Mouse (Mus musculus) midbrain, embryonic 11.5 days (tissue): ENCODE results near the gene Iltifb. TPM values are rescaled to one million over a fixed set of nuclear protein-coding genes. Genes with fewer than 3 reads are reported as not detected.
"Not testable (repeated sequence)": the region's sequence is repeated elsewhere in the genome, so short reads cannot be mapped to it uniquely, and the experiment has no call there.

Experiments
- ATAC-seq: fragments of 200-750 bp; cut with Nextera tagmentation; 2 replicates; pipeline ENCODE4 v1.8.0; 2017; ENCODE audit warnings: moderate TSS enrichment, moderate library complexity; ENCODE audit not compliant: low FRiP score
- DNase-seq: peaks from one replicate; pipeline ENCODE4 v3.0.0; 2015; ENCODE audit warnings: low spot score; ENCODE audit errors: missing footprints
- H3K27ac ChIP-seq: fragments of 300-500 bp; sonication (generic); 2 replicates; pipeline ENCODE4 v1.5.1; 2014; ENCODE audit warnings: low read depth, low read length
- H3K27me3 ChIP-seq: fragments of 300-500 bp; sonication (generic); 2 replicates; pipeline ENCODE4 v1.6.1; 2014; ENCODE audit warnings: mild to moderate bottlenecking, low read length, moderate library complexity, mixed read lengths; ENCODE audit not compliant: control insufficient read depth, insufficient read depth
- H3K36me3 ChIP-seq: fragments of 300-500 bp; sonication (generic); 2 replicates; pipeline ENCODE4 v1.6.1; 2014; ENCODE audit warnings: mild to moderate bottlenecking, low read length, moderate library complexity, mixed read lengths; ENCODE audit not compliant: control insufficient read depth, insufficient read depth
- H3K4me1 ChIP-seq: fragments of 300-500 bp; sonication (generic); 2 replicates; pipeline ENCODE4 v1.6.1; 2014; ENCODE audit warnings: low read length; ENCODE audit not compliant: control insufficient read depth, insufficient read depth
- H3K4me2 ChIP-seq: fragments of 300-500 bp; sonication (generic); 2 replicates; pipeline ENCODE4 v1.6.1; 2014; ENCODE audit warnings: mild to moderate bottlenecking, moderate library complexity
- H3K4me3 ChIP-seq: fragments of 300-500 bp; sonication (generic); 2 replicates; pipeline ENCODE4 v1.5.1; 2014; ENCODE audit warnings: low read depth, low read length
- H3K9ac ChIP-seq: fragments of 300-500 bp; sonication (generic); 2 replicates; pipeline ENCODE4 v1.6.1; 2014; ENCODE audit warnings: low read length
- H3K9me3 ChIP-seq: fragments of 300-500 bp; sonication (generic); 2 replicates; pipeline ENCODE4 v1.6.1; 2016; ENCODE audit warnings: low read length; ENCODE audit not compliant: control insufficient read depth
- WGBS: fragments of 180-500 bp; shearing (Covaris S2); extraction: QIAGEN DNeasy Blood & Tissue Kit; methylation state at CpG from one replicate; pipeline ENCODE4 v1.1.7; 2014; 5-methylcytosine and 5-hydroxymethylcytosine counted together
- polyA plus RNA-seq: library from polyadenylated mRNA; unstranded; fragments of >200 nt; fragmentation: Nextera tagmentation; extraction: Ambion mirVana; gene quantifications from 2 replicates; pipeline ENCODE4 v1.2.1, GENCODE M21; 2014

Gene Iltifb
- polyA plus RNA-seq, result not detected in 2 replicates

GRCm38 (mm10) chr10:118294938-118295337 is at the start of gene Iltifb:
Gene Iltifb, minus strand, starts transcription at chr10:118295038.
- DNase-seq, result no peak
- Histone ChIP-seq H3K36me3 (no peaks in the 10 kb centered on the region), H3K27ac (no peak within 1 kb of the TSS), H3K4me2 (no peak within 1 kb of the TSS), H3K27me3 (no peaks in the 10 kb centered on the region), H3K4me3 (no peak within 1 kb of the TSS), H3K9me3 (no peaks in the 10 kb centered on the region), H3K4me1 (no peaks in the 10 kb centered on the region), H3K9ac (no peak within 1 kb of the TSS)
- WGBS, result 95% methylated on average over 6 of the region's 6 CpGs
- no peak for ATAC-seq

GRCm38 (mm10) chr10:118343155-118343554 is 48.3 kb upstream of the Iltifb start, which contains the start of gene Gm9046:
Gene Gm9046, minus strand, starts transcription at chr10:118343255.
- not testable (repeated sequence) for ATAC-seq, DNase-seq, H3K9ac ChIP-seq, H3K27ac ChIP-seq, H3K4me1 ChIP-seq, H3K27me3 ChIP-seq, H3K36me3 ChIP-seq, H3K9me3 ChIP-seq, H3K4me2 ChIP-seq, H3K4me3 ChIP-seq
- no CpG with 5 or more reads among the region's 14 CpGs for WGBS

DNA sequence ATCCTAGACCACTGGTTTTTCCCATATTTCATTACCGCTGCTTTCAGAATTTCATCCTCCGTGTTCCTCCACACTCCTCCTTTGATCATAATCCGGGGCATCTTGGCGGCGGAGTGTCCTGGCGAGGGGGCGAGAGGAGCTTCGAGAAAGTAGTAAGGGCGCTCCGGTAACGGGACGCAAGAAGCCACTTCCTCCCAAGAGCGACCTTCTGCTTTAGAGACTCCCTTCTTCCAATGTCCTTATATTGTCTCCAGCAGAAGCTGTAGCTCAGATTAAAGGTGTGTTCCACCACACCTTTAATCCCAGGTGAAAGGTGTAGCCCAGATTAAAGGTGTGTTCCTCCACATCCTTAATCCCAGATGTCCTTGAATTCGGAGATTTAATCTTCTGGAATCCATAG is 42.9 kb upstream of the Iltifb start, which contains the start of gene Gm9045:
Gm9045 (minus strand) TSS at position 101 of the 400 bp plus-strand sequence.
- H3K4me1 ChIP-seq, H3K4me2 ChIP-seq, DNase-seq, H3K36me3 ChIP-seq, ATAC-seq, H3K27me3 ChIP-seq, H3K27ac ChIP-seq, H3K4me3 ChIP-seq, H3K9ac ChIP-seq, H3K9me3 ChIP-seq: not testable (repeated sequence)
- no CpG with 5 or more reads among the region's 14 CpGs for WGBS

GRCm38 (mm10) chr10:118332308-118332707 is 37.5 kb upstream of the Iltifb start, which contains the start of gene Gm9044:
Gene Gm9044, minus strand, starts transcription at chr10:118332408.
- not testable (repeated sequence) for H3K27ac ChIP-seq, ATAC-seq, H3K9ac ChIP-seq, H3K4me2 ChIP-seq, H3K4me1 ChIP-seq, H3K4me3 ChIP-seq, H3K9me3 ChIP-seq, H3K27me3 ChIP-seq, H3K36me3 ChIP-seq, DNase-seq
- no CpG with 5 or more reads among the region's 14 CpGs for WGBS

DNA sequence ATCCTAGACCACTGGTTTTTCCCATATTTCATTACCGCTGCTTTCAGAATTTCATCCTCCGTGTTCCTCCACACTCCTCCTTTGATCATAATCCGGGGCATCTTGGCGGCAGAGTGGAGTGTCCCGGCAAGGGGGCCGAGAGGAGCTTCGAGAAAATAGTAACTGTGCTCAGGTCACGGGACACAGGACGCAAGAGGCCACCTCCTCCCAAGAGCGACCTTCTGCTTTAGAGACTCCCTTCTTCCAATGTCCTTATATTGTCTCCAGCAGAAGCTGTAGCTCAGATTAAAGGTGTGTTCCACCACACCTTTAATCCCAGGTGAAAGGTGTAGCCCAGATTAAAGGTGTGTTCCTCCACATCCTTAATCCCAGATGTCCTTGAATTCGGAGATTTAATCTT is 32.0 kb upstream of the Iltifb start, which contains the start of gene Gm9040:
Gm9040 (minus strand) TSS at position 101 of the 400 bp plus-strand sequence.
- H3K4me2 ChIP-seq, H3K4me1 ChIP-seq, ATAC-seq, DNase-seq, H3K9ac ChIP-seq, H3K4me3 ChIP-seq, H3K27ac ChIP-seq, H3K9me3 ChIP-seq, H3K36me3 ChIP-seq, H3K27me3 ChIP-seq: not testable (repeated sequence)
- WGBS, result no CpG with 5 or more reads among the region's 11 CpGs

DNA sequence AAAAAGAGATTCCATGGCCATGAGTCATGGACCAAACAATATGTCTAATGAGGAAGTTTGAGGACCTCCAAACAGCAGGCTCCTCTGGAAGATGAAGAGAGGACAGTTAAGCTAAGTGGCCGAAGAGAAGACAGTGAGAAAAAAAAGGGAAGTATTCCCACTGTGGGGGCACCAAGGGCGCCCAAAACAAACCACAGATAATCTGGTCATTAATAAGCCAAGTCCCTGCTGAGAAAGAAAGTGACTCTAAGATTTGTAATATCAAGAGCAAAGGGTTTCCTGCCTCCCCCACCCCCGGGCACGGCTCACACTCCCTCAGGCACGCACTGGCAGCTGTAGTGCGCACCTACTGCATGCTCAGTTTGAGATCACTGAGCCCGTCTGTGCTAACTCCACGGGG is 24.2 kb upstream of the Iltifb start:
- H3K36me3 ChIP-seq, result no peaks in the 10 kb centered on the region
- WGBS, result 89% methylated on average over 8 of the region's 8 CpGs
- no peaks in the 10 kb centered on the region for H3K4me1 ChIP-seq
- DNase-seq (no peak), ATAC-seq (no peak)
- H3K9me3 ChIP-seq, result no peaks in the 10 kb centered on the region
- H3K4me3 ChIP-seq, result no peak overlapping the region
- no peak overlapping the region for H3K9ac ChIP-seq
- no peak overlapping the region for H3K27ac ChIP-seq
- no peaks in the 10 kb centered on the region for H3K27me3 ChIP-seq
- no peak overlapping the region for H3K4me2 ChIP-seq

GRCm38 (mm10) chr10:118302133-118302532 is 7.3 kb upstream of the Iltifb start:
- H3K9ac ChIP-seq, H3K9me3 ChIP-seq, H3K27ac ChIP-seq, H3K4me3 ChIP-seq, H3K36me3 ChIP-seq, DNase-seq, ATAC-seq, H3K4me1 ChIP-seq, H3K27me3 ChIP-seq, H3K4me2 ChIP-seq: not testable (repeated sequence)
- WGBS, result 51% methylated on average over 2 of the region's 2 CpGs

DNA sequence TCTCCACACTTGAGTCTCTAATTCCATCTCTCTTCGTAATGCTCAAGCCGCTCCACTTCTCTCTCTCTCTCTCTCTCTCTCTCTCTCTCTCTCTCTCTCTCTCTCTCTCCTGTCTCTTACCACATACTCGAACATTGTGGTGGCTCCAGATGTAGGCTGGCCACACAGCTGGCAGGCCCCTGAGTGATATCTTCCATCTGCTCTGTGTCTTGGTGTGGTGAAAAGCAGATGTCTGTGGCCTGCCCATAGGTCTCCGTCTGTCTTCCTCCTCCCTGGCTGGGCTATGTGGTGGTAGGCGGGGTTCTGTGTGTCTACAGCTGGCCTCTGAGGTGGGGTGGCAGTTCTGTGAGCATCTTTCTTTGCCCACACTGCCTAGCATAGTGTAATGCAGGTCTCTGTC is 11.8 kb downstream of the Iltifb start:
- WGBS, result 90% methylated on average over 2 of the region's 5 CpGs
- not testable (repeated sequence) for ATAC-seq, H3K9ac ChIP-seq, DNase-seq, H3K4me3 ChIP-seq, H3K36me3 ChIP-seq, H3K27me3 ChIP-seq, H3K4me1 ChIP-seq, H3K9me3 ChIP-seq, H3K27ac ChIP-seq, H3K4me2 ChIP-seq

- not testable (repeated sequence) for H3K27ac ChIP-seq, H3K4me3 ChIP-seq, H3K27me3 ChIP-seq, H3K9ac ChIP-seq, H3K9me3 ChIP-seq, H3K4me1 ChIP-seq, DNase-seq, H3K36me3 ChIP-seq, H3K4me2 ChIP-seq, ATAC-seq
- WGBS, result 82% methylated on average over 7 of the region's 7 CpGs
These were observed 12.3 kb downstream of the Iltifb start for GRCm38 (mm10) chr10:118282565-118282964.
